Mouse (Mus musculus): ENCODE data around the gene Sumo2.
"Not testable (repeated sequence)": the region's sequence is repeated elsewhere in the genome, so short reads cannot be mapped to it uniquely, and the experiment has no call there.

DNA sequence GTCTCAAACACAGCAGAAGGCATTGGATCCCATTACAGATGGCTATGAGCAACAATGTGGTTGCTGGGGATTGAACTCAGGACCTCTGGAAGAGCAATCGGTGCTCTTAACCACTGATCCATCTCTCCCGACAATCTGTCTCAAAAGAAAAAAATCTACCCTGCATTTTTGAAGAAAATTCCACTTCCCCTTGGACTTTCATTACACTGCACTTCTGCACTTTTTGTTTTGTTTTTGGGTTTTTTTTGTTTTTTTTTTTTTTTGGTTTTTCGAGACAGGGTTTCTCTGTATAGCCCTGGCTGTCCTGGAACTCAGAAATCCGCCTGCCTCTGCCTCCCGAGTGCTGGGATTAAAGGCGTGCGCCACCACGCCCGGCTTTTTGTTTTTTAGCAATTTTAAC is 39.5 kb downstream of the Sumo2 start:
- TF ChIP-seq CTCF, POLR2A (IDR thresholded peaks at IDR 0.05; ENCODE audit: insufficient read depth, low read depth, low read length): not testable (repeated sequence)

Measured in olfactory bulb, adult 2 months (tissue).